Mouse (Mus musculus) monocyte, adult 5-6 weeks (primary cell): ENCODE data around the gene Ndufs3. TPM values are rescaled to one million over a fixed set of nuclear protein-coding genes. Genes with fewer than 3 reads are reported as not detected.

ENCODE experiments used
- ATAC-seq: fragments of 153-309, 156-312 bp; replicated peaks from 2 replicates; pipeline ENCODE4 v1.8.0; 2017; ENCODE audit warnings: mild to moderate bottlenecking; ENCODE audit not compliant: low TSS enrichment, insufficient number of reproducible peaks, severe bottlenecking, poor library complexity, low FRiP score
- total RNA-seq: library from RNA; stranded (forward); fragments of 200-1000, 200-491, 200-594 nt; gene quantifications from 3 replicates; pipeline ENCODE4 v1.2.3, GENCODE M21; 2017

The Ndufs3 gene
- total RNA-seq, result 58.5 to 72.9 TPM (median 61.1 TPM) in 3 replicates

- peak; percentile 98 for ATAC-seq
These were observed at the start of gene Ndufs3, which contains the start of gene Kbtbd4 for GRCm38 (mm10) chr2:90904076-90904855. TSS of gene Ndufs3 (minus strand) at chr2:90904827. TSS of gene Kbtbd4 (plus strand) at chr2:90904740.

GRCm38 (mm10) chr2:90953461-90953860, 48.8 kb upstream of the Ndufs3 start:
- ATAC-seq, result no peak

- ATAC-seq, result no peak
These were observed 46.1 kb upstream of the Ndufs3 start for GRCm38 (mm10) chr2:90950582-90951194.

GRCm38 (mm10) chr2:90950149-90950548, 45.5 kb upstream of the Ndufs3 start:
- no peak for ATAC-seq

GRCm38 (mm10) chr2:90941744-90942143, 37.1 kb upstream of the Ndufs3 start:
- no peak for ATAC-seq

GRCm38 (mm10) chr2:90940233-90941229, 35.9 kb upstream of the Ndufs3 start, which contains the start of gene Celf1:
TSS of gene Celf1 (plus strand) at chr2:90940382.
- ATAC-seq, result peak; percentile 60

GRCm38 (mm10) chr2:90939750-90940149, 35.1 kb upstream of the Ndufs3 start:
- peak; percentile 73 for ATAC-seq

GRCm38 (mm10) chr2:90938362-90938761, 33.7 kb upstream of the Ndufs3 start:
- no peak for ATAC-seq

- no peak for ATAC-seq
These were observed 27.6 kb upstream of the Ndufs3 start for GRCm38 (mm10) chr2:90932273-90932672.

- ATAC-seq, result no peak
These were observed 27.2 kb upstream of the Ndufs3 start for GRCm38 (mm10) chr2:90931829-90932228.

GRCm38 (mm10) chr2:90928566-90928965, 23.9 kb upstream of the Ndufs3 start:
- ATAC-seq, result no peak

GRCm38 (mm10) chr2:90922636-90923035, 18.0 kb upstream of the Ndufs3 start:
- ATAC-seq, result no peak

- no peak for ATAC-seq
These were observed 16.6 kb upstream of the Ndufs3 start for GRCm38 (mm10) chr2:90921178-90921577.

GRCm38 (mm10) chr2:90917999-90918698, 13.5 kb upstream of the Ndufs3 start:
- ATAC-seq, result peak; percentile 70; the same call in 1 of the 2 replicates

GRCm38 (mm10) chr2:90917233-90917998, 12.8 kb upstream of the Ndufs3 start:
- peak; percentile 42 for ATAC-seq

- no peak for ATAC-seq
These were observed 12.1 kb upstream of the Ndufs3 start for GRCm38 (mm10) chr2:90916560-90917232.

- no peak for ATAC-seq
These were observed 10.9 kb upstream of the Ndufs3 start for GRCm38 (mm10) chr2:90915516-90915915.
